Mouse (Mus musculus): ENCODE results near the gene Churc1.
"Not testable (repeated sequence)": the region's sequence is repeated elsewhere in the genome, so short reads cannot be mapped to it uniquely, and the experiment has no call there.

Gene Churc1

GRCm38 (mm10) chr12:76765354-76765851 is at the start of gene Churc1, which contains the start of gene Fntb:
Gene Churc1, plus strand, starts transcription at chr12:76765538.
Gene Fntb, plus strand, starts transcription at chr12:76765589.
- peak; percentile 86 for DNase-seq (ENCODE audit: low spot score in 2 of 2)

GRCm38 (mm10) chr12:76718384-76718783 is 47.0 kb upstream of the Churc1 start:
- no peak for DNase-seq (ENCODE audit: low spot score in 2 of 2)

DNA sequence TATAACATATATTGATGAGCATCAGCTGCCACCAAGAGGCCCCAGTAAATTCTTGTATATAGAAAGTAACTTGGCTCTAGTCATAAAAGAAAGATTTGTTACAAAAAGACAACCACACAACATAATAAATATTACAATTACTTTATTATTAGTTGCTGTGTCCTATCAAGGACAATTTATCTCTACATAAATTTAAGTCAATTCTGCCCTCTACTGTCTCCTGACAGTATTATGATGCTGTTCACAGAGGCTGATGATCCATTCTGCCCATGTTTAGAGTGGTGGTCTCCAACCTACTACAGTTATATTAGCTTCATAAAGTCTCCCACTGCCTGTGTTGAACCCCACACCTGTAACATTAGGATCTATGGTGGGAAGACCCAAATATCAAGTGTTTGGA is 44.8 kb upstream of the Churc1 start:
- DNase-seq (ENCODE audit: low spot score in 2 of 2): no peak

DNA sequence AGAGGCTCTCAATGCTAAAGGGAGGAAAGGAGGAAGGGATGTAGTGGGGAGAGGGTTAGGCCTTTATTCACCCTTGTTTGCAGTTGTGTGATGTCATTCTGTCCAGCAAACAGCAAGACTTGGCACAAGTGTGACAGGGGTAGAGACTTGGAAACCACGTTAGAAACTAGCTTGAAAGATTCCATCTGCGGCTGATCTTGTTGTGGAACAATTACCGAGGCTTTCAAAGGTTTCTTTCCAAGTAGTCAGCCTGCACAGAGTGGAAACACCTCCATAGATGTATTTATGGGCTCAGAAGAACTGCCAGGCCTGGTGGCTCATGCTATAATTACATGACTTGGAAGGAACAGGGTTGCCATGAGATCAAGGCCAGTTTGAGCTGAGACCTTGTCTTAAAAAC is 43.3 kb upstream of the Churc1 start:
- DNase-seq (ENCODE audit: low spot score in 2 of 2): no peak

DNA sequence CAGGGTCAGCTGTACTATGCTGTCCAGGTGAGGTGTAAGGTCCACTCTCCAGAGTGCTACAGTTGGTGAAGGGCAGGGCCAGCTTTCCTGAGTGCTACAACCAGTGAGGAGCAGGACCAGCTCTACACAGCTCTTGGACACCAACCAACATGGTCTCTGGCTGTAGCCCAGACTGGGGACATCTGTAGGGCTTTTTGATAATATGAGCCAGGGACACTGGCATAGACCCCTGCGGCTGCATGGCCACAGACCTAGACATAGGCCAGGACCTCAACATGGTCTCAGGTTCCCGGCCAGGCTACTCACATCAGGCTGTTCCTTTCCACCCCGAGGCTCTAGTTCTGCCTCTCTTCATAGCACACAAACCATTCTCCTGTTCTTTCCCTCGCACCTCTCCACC is 37.4 kb upstream of the Churc1 start:
- no peak for DNase-seq (ENCODE audit: low spot score in 2 of 2)

DNA sequence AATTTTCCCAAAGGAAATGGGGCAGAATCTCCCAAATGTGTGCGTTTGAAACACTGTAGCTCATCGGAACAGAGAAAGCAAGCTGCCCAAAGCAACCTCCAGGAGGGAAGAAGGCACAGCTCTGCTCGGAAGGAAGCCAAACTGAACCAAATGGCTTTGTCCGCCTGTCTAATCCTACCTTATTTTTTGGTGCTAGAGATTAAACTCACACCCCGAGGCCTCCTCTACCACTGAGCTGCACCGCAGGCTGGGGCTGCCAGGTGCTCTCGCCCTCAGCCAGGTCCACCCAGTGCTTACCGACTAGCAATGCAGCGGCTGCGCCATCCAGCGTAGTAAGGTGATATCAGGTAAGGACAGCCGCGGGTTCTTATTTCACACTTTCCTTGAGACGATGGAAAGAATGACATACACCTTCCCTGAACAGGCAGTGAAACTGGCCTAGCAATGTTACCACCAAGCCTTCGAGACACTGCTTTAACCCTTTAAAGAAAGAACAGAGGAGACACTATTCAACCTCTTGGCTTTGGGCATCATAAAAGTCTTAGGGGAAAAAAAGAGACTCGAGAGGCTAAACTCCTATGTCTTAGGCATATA is 14.4 kb upstream of the Churc1 start:
- no peak for DNase-seq (ENCODE audit: low spot score in 2 of 2)

DNA sequence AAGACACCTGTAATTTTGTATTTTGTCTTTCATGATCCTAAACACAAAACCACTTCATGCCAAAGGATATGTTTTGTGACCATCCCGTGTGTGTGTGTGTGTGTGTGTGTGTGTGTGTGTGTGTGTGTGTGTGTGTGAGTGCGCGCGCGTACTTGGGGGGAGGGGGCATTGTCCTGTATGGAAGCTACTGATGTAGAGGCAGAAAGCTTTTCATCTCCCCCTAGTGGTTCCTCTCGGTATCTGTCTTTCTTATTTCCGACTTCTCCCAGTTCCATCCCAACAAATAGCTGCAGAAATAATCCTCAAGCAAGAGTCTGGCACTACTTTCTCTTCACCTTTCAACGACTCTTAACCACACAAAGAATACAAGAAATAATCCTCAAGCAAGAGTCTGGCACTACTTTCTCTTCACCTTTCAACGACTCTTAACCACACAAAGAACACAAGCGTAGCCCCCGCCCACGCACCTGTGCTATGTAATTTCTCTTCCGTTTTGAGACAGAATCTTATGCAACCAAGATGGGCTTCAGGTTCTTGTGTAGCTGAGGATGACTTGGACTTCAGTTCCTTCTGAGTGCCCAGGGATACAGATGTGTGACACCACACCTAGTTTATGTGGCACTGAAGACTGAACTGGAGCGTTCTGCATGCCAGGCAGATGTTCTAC is 12.6 kb upstream of the Churc1 start:
- DNase-seq (ENCODE audit: low spot score in 2 of 2): no peak

GRCm38 (mm10) chr12:76765901-76766630 is 728 bp downstream of the Churc1 start:
- peak in 1 of 2 experiments; percentile 27 for DNase-seq (ENCODE audit: low spot score in 2 of 2)

- no peak for DNase-seq (ENCODE audit: low spot score in 2 of 2)
Measured at GRCm38 (mm10) chr12:76770841-76771500, 5.6 kb downstream of the Churc1 start.

- DNase-seq (ENCODE audit: low spot score in 2 of 2): no peak
Measured at GRCm38 (mm10) chr12:76771540-76771939, 6.2 kb downstream of the Churc1 start.

- no peak for DNase-seq (ENCODE audit: low spot score in 2 of 2)
Measured at GRCm38 (mm10) chr12:76774652-76775051, 9.3 kb downstream of the Churc1 start.

DNA sequence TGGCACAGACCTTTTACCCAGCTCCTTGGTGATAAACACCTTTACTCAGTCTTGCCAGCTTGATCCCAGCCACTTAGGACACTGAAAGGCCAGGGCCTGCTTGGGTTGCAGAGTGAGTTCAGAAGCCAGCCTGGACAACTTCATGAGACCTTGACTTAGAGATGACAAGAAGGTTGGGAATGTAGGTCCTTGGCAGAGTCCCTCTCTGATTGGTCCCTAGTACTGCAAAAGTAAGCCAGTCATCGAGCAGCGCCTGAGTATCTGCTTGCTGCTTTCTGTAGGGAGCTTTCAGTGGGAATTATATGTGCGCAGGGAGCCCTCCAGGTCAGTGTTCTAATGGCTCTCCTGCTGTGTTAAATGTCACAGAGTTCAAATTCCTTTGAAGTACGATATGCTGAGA is 9.8 kb downstream of the Churc1 start:
- no peak for DNase-seq (ENCODE audit: low spot score in 2 of 2)

DNA sequence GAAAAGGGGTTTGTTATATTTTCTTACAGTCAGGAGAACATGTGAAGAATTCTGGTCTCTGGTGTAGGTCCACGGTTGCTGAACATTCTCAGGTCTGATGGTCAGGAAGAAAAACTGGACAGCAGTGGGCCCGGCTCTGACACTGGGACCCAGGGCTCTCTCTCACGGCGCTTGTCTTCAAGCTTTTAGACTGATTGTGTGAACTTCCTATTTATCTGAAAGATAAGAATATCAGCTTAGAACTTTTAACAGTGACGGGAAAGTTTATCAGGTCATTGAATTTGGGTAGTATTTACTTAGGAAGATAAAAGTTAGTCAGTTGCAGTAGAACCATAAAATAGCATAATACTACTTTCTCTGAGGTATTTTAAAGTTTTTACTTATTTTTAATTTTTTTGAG is 11.6 kb downstream of the Churc1 start:
- no peak for DNase-seq (ENCODE audit: low spot score in 2 of 2)

- DNase-seq (ENCODE audit: low spot score in 2 of 2): no peak
Measured at GRCm38 (mm10) chr12:76777845-76778244, 12.5 kb downstream of the Churc1 start.

DNA sequence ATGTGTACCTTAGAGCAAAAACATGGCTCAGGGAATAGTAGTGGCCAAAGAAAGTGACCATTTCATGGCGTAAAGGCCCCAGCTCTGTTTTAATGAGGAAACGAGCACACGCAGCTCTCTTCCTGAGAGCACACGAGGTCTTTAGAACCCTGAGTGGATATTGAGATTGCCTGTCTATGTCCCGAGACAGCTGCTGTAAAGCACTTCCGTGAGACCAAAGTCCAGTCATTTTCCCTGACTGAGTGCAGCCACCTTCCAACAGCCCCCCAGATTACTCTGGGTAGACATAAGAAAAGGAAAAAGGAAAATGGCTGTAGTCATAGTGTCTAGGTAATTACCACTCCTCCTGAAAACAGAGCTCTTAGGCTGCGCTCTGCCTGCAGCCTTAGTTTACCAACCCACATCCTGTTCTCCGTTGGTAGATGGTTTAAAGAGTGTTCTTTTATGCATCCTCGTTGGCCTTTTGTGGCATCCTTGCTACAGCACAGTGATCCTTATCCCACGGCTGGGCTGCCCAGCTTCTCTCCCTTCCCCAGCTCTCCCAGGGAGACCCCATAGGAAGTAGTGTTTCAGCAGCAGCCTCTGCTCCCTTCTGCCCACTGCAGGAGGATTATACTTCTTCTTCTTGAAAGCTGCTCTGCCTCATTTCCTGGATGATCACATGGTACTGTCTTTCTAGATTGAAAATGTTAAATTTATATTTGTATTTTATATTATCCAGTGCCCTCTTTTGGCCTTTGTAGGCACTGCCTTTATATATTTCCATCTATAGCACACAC is 13.2 kb downstream of the Churc1 start:
- DNase-seq (ENCODE audit: low spot score in 2 of 2): no peak

GRCm38 (mm10) chr12:76779951-76780350 is 14.6 kb downstream of the Churc1 start:
- DNase-seq (ENCODE audit: low spot score in 2 of 2): no peak

GRCm38 (mm10) chr12:76780639-76781468 is 15.5 kb downstream of the Churc1 start:
- DNase-seq (ENCODE audit: low spot score in 2 of 2): no peak

- no peak for DNase-seq (ENCODE audit: low spot score in 2 of 2)
Measured at GRCm38 (mm10) chr12:76784056-76784619, 18.8 kb downstream of the Churc1 start.

DNA sequence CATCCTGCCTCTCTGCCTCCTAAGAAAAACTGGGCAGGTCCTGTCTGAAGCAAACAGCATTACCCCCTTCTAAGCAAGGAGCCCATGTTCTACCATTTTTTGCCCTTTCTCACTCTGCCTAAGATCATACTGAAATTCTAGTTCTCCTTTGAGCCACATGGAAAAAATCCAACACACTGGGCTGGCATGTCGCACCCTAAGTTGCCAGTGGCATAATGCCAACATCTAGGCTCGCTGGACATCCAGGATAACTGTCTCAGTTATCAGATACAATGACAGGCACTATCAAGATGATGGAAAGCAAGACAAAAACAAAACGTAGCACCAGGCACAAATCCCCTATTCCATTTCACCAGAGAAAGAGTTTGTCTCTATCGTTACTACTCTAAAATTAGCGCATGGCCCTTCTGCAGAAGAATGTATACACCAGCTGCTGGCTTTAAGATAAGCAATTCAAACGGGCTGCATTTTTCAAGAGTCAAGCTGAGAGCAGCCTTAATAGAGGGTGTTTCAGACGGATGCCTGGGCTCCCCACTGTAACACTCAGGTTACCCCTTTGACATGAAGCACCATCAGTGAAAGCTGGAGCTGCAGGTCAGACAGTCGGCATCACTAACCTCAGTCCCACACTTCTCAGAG is 25.2 kb downstream of the Churc1 start:
- DNase-seq (ENCODE audit: low spot score in 2 of 2): no peak

GRCm38 (mm10) chr12:76792540-76792939 is 27.2 kb downstream of the Churc1 start:
- not testable (repeated sequence) for DNase-seq (ENCODE audit: low spot score in 2 of 2)
